Mouse (Mus musculus): ENCODE measurements at regions not wholly inside any gene's neighbourhood (a gene's known extent, or its start where the extent isn't known, plus 50 kb on each side); places are given as distances from the start of the nearest gene placed in this dataset.

DNA sequence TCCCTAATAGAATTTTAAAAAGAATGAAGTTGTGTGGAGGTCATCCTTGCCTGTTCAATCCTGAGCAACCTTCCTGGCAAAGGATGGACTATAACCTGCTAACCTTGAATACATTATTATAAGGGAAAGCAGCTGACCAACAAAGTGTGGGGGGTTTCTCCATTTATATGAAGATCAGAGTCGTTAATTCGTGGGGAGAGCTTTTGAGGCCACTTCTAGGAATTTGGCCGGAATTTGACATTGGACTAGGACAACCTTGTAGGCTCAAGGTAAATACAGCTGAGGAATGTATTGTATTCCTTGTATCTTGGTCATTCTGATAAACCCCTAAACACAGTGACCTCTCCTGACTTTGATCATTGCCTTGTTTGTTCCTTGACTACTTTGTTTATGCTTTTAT, 56.9 kb downstream of the Klf4 start:
- Histone ChIP-seq H3K27ac (ENCODE audit: insufficient read depth, low read length) (peak overlapping the region; percentile 99), H3K9me3 (replicated peaks; ENCODE audit: control insufficient read depth, insufficient read depth, low read length, poor library complexity, severe bottlenecking) (no peaks in the 10 kb centered on the region), H3K4me1 (ENCODE audit: control insufficient read depth, insufficient read depth, low read length) (peaks cover 16% of the 10 kb centered on the region), H3K4me3 (ENCODE audit: low read depth, low read length) (no peak overlapping the region), H3K9ac (ENCODE audit: low read depth, poor library complexity, severe bottlenecking) (peak overlapping the region; percentile 81), H3K27me3 (ENCODE audit: control insufficient read depth, insufficient read depth, low read length, poor library complexity, severe bottlenecking) (no peaks in the 10 kb centered on the region), H3K36me3 (ENCODE audit: control insufficient read depth, insufficient read depth, low read length, poor library complexity, severe bottlenecking) (no peaks in the 10 kb centered on the region)
- no peak for TF ChIP-seq CTCF (IDR thresholded peaks at IDR 0.05; ENCODE audit: low read depth, low read length)
- peak; percentile 93 for TF ChIP-seq EP300 (IDR thresholded peaks at IDR 0.05; ENCODE audit: insufficient read depth, low read depth, low read length)
- no peak for TF ChIP-seq POLR2A (IDR thresholded peaks at IDR 0.05; ENCODE audit: insufficient read depth, low read length)

DNA sequence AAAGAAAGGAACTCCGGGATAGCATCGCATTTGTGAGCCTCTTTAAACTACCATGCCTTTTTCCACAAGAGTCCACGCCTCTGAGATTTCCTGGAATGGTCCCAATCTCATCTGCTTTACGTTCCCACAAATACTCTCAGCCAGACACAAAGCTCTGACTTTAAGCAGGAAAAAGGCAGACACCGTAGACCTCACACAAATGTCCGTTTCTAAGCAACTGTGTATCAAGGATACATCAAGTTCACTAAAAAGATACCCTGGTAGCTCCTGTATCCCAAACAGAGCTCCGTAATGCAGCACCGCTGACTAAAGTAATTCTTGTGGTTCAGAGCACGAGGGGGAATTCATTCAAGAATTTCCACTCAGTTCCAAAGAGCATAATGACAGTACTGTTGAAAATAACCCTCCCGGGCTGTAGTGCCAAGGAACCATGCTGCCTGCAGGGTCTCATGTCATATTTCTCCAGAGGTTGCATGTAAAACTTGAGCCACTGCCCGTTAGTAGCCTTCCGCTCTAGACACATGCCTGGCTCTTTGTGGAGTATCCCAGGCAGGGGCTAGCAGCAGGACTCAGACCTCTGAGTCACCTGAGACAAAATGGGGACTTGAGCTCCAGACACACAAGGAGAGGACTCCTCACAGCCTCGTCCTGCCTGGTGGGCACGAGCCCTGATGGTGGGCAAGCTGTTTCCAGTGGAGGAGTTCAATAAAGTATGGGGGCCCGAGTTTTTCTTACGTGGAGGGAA, 58.0 kb downstream of the Klf4 start:
- Histone ChIP-seq H3K36me3 (ENCODE audit: control insufficient read depth, insufficient read depth, low read length, poor library complexity, severe bottlenecking) (no peaks in the 10 kb centered on the region), H3K9me3 (replicated peaks; ENCODE audit: control insufficient read depth, insufficient read depth, low read length, poor library complexity, severe bottlenecking) (no peaks in the 10 kb centered on the region), H3K4me1 (ENCODE audit: control insufficient read depth, insufficient read depth, low read length) (peaks cover 17% of the 10 kb centered on the region), H3K27ac (ENCODE audit: insufficient read depth, low read length) (peak overlapping the region; percentile 67), H3K27me3 (ENCODE audit: control insufficient read depth, insufficient read depth, low read length, poor library complexity, severe bottlenecking) (no peaks in the 10 kb centered on the region), H3K4me3 (ENCODE audit: low read depth, low read length) (no peak overlapping the region), H3K9ac (ENCODE audit: low read depth, poor library complexity, severe bottlenecking) (peak overlapping the region; percentile 27)
- peak; percentile 64; the same call in 1 of the 2 replicates for TF ChIP-seq EP300 (IDR thresholded peaks at IDR 0.05; ENCODE audit: insufficient read depth, low read depth, low read length)
- no peak for TF ChIP-seq CTCF (IDR thresholded peaks at IDR 0.05; ENCODE audit: low read depth, low read length)

DNA sequence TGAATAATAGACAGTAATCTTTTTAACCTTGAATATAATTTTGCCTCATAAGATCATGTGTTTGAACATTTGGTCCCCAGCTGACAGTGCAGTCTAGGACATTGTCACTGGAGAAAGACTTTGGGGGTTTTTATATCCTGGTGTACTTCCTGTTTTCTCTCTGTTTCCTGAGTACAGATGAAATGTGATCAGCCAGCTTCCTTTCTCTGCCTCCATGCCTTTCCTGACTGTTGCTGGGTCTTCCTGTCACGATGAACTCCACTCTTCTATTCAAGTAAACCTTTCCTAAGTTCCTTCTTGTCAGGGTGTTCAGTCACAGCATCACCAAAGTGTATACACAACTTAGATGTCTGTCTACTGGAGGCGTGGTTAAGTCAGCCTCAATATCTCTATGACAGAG, 59.6 kb downstream of the Klf4 start:
- peak overlapping the region; percentile 27 for H3K9ac ChIP-seq (ENCODE audit: low read depth, poor library complexity, severe bottlenecking)
- peak overlapping the region; percentile 67 for H3K27ac ChIP-seq (ENCODE audit: insufficient read depth, low read length)
- peaks cover 27% of the 10 kb centered on the region for H3K4me1 ChIP-seq (ENCODE audit: control insufficient read depth, insufficient read depth, low read length)
- no peaks in the 10 kb centered on the region for H3K9me3 ChIP-seq (replicated peaks; ENCODE audit: control insufficient read depth, insufficient read depth, low read length, poor library complexity, severe bottlenecking)
- no peaks in the 10 kb centered on the region for H3K27me3 ChIP-seq (ENCODE audit: control insufficient read depth, insufficient read depth, low read length, poor library complexity, severe bottlenecking)
- TF ChIP-seq POLR2A (IDR thresholded peaks at IDR 0.05; ENCODE audit: insufficient read depth, low read length) (no peak), CTCF (IDR thresholded peaks at IDR 0.05; ENCODE audit: low read depth, low read length) (no peak), EP300 (IDR thresholded peaks at IDR 0.05; ENCODE audit: insufficient read depth, low read depth, low read length) (no peak)
- no peak overlapping the region for H3K4me3 ChIP-seq (ENCODE audit: low read depth, low read length)
- no peaks in the 10 kb centered on the region for H3K36me3 ChIP-seq (ENCODE audit: control insufficient read depth, insufficient read depth, low read length, poor library complexity, severe bottlenecking)

DNA sequence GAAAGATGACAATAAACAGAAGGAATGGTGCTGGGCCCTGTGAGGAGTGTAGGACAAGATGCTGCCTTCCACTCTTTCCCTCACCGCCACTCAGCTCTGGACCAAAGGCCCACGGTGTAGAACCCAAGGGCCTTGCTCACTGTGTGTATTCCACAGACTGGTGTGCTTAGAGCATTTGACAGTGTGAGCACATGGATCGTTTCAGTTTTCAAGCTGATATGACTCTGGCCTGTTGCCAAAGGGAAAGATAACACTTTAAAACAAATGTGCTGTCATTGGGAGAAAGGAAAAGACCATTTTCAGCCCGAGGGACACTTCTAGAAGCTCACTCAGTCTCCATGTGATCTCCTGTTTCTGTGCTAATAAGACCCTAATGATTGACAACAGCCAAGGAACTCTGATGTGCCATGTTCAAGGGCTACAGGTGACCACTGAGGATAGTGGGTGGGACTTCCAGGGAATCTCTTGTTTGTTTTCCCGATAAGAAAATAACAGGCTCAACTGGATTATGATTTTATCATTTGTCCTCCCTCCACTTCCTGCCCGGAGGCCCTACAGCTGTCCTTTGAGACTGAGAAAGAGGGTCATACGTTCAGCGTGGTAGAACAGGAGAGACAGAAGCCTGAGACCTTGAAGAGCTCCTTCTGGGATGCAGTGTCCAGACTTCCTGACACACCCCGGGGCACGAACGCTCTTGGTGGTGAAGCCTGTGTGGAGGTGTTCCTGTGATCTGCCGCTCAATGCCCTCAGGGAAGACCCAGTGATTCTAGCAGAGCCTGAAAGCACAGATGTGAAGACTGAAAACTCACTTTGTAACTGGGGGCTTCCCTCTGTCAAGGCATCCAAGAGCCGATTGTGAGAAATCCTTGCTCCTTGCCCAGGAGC, 61.2 kb downstream of the Klf4 start:
- Histone ChIP-seq H3K9ac (ENCODE audit: low read depth, poor library complexity, severe bottlenecking) (peak overlapping the region; percentile 4), H3K4me1 (ENCODE audit: control insufficient read depth, insufficient read depth, low read length) (peaks cover 23% of the 10 kb centered on the region), H3K9me3 (replicated peaks; ENCODE audit: control insufficient read depth, insufficient read depth, low read length, poor library complexity, severe bottlenecking) (no peaks in the 10 kb centered on the region), H3K36me3 (ENCODE audit: control insufficient read depth, insufficient read depth, low read length, poor library complexity, severe bottlenecking) (no peaks in the 10 kb centered on the region), H3K27ac (ENCODE audit: insufficient read depth, low read length) (peak overlapping the region; percentile 82), H3K4me3 (ENCODE audit: low read depth, low read length) (peak overlapping the region; percentile 31), H3K27me3 (ENCODE audit: control insufficient read depth, insufficient read depth, low read length, poor library complexity, severe bottlenecking) (no peaks in the 10 kb centered on the region)
- TF ChIP-seq EP300 (IDR thresholded peaks at IDR 0.05; ENCODE audit: insufficient read depth, low read depth, low read length) (peak; percentile 96), POLR2A (IDR thresholded peaks at IDR 0.05; ENCODE audit: insufficient read depth, low read length) (no peak)

DNA sequence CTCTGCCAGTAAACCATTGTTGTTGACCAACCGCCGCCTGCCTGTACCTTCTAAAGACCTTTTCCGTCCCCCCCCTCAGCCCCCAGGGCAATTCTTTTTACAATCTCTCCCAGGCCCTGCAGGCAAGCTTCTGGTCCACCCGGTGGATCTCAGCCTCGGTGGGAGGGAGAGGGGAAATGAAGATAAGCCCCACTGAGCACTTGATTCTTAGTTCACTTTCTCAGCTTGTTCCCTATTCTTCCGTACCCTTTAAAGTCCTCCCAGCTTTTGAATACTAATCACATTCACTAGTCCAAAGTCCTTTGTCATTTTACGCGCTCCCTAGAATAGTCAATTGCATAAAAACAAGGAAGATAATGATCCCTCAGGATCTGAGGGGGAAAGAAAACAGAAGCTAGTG, 68.1 kb downstream of the Klf4 start:
- H3K27me3 ChIP-seq (ENCODE audit: control insufficient read depth, insufficient read depth, low read length, poor library complexity, severe bottlenecking) = no peaks in the 10 kb centered on the region
- H3K4me1 ChIP-seq (ENCODE audit: control insufficient read depth, insufficient read depth, low read length) = peaks cover 23% of the 10 kb centered on the region
- no peaks in the 10 kb centered on the region for H3K9me3 ChIP-seq (replicated peaks; ENCODE audit: control insufficient read depth, insufficient read depth, low read length, poor library complexity, severe bottlenecking)
- no peak overlapping the region for H3K4me3 ChIP-seq (ENCODE audit: low read depth, low read length)
- TF ChIP-seq EP300 (IDR thresholded peaks at IDR 0.05; ENCODE audit: insufficient read depth, low read depth, low read length) (peak; percentile 100), POLR2A (IDR thresholded peaks at IDR 0.05; ENCODE audit: insufficient read depth, low read length) (no peak)
- no peaks in the 10 kb centered on the region for H3K36me3 ChIP-seq (ENCODE audit: control insufficient read depth, insufficient read depth, low read length, poor library complexity, severe bottlenecking)
- peak overlapping the region; percentile 35 for H3K9ac ChIP-seq (ENCODE audit: low read depth, poor library complexity, severe bottlenecking)
- H3K27ac ChIP-seq (ENCODE audit: insufficient read depth, low read length) = peak overlapping the region; percentile 100

DNA sequence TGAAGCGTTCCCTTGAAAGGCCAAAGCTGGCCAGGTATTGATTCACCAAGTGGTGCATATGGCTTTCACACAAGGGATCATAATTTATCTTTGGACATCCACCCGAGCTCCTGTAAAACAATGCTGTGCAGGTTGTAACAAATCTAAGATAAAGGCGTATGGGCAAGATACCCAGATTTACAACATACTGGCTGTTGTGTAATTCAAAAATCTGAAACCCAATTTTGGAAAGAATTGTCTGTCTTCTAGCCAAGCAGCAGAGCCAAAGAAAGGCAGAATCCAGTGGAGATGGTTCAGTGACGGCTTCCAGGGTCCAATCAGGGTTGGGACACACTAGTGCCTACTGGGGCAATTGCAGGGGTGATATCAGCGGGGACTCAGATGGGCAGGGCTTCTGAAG, 70.3 kb downstream of the Klf4 start:
- H3K27me3 ChIP-seq (ENCODE audit: control insufficient read depth, insufficient read depth, low read length, poor library complexity, severe bottlenecking) = no peaks in the 10 kb centered on the region
- H3K27ac ChIP-seq (ENCODE audit: insufficient read depth, low read length) = peak overlapping the region; percentile 53; the same call in 1 of the 2 replicates
- peaks cover 10% of the 10 kb centered on the region for H3K4me1 ChIP-seq (ENCODE audit: control insufficient read depth, insufficient read depth, low read length)
- H3K4me3 ChIP-seq (ENCODE audit: low read depth, low read length) = no peak overlapping the region
- no peak overlapping the region for H3K9ac ChIP-seq (ENCODE audit: low read depth, poor library complexity, severe bottlenecking)
- H3K36me3 ChIP-seq (ENCODE audit: control insufficient read depth, insufficient read depth, low read length, poor library complexity, severe bottlenecking) = no peaks in the 10 kb centered on the region
- TF ChIP-seq CTCF (IDR thresholded peaks at IDR 0.05; ENCODE audit: low read depth, low read length) (no peak), EP300 (IDR thresholded peaks at IDR 0.05; ENCODE audit: insufficient read depth, low read depth, low read length) (no peak), POLR2A (IDR thresholded peaks at IDR 0.05; ENCODE audit: insufficient read depth, low read length) (no peak)
- H3K9me3 ChIP-seq (replicated peaks; ENCODE audit: control insufficient read depth, insufficient read depth, low read length, poor library complexity, severe bottlenecking) = no peaks in the 10 kb centered on the region
